Mouse (Mus musculus) gastrocnemius, adult 2 months (tissue): Measurements from ENCODE around the gene Ndrg3. TPM values are rescaled to one million over a fixed set of nuclear protein-coding genes. Genes with fewer than 3 reads are reported as not detected.
"Not testable (repeated sequence)": the region's sequence is repeated elsewhere in the genome, so short reads cannot be mapped to it uniquely, and the experiment has no call there.

ENCODE experiments used
- DNase-seq: peaks from one replicate; pipeline ENCODE4 v3.0.0; 2022
- H3K27ac ChIP-seq: fragments of 200-600 bp; 2 replicates; pipeline ENCODE4 v1.8.1; 2022; ENCODE audit warnings: mild to moderate bottlenecking
- H3K4me3 ChIP-seq: fragments of 200-600 bp; 2 replicates; pipeline ENCODE4 v1.8.1; 2022; ENCODE audit warnings: mild to moderate bottlenecking, moderate library complexity
- CTCF ChIP-seq: fragments of 200-600 bp; IDR thresholded peaks from 2 replicates; pipeline ENCODE4 v1.8.1; 2022; ENCODE audit warnings: antibody characterized with exemption, mild to moderate bottlenecking, moderate library complexity
- intact Hi-C: fragments of 180-260 bp; cut with DNase I; formaldehyde crosslinking; loops from one replicate; pipeline ENCODE4 v1.15.1; 2025
- total RNA-seq, 2 experiments: library from RNA; stranded (reverse); gene quantifications; 2 replicates each; pipeline ENCODE4 v1.2.3; 2021

Gene Ndrg3
- total RNA-seq, 2 experiments from 2014 or later = 31.9 to 33.4 TPM

DNA sequence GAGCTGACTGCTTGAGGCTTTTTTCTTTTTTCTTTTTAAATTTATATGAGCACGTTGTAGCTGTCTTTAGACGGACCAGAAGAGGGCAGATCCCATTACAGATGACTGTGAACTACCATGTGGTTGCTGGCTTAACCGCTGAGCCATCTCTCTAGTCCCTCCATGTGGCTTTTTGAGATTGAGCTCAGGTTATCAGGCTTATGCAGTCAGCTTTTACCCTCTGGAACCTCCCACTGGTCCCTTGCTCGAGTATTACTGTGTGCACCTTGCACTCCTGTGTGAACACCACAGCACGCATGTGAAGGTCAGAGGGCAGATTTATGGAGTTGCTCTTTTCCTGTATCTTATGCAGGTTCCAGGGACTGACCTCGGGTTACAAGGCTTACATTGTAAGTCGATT, 35.5 kb downstream of the Ndrg3 start:
- intact Hi-C loops = no loop called here
- DNase-seq = no peak
- Histone ChIP-seq H3K27ac (no peak overlapping the region), H3K4me3 (no peak overlapping the region)
- no peak for TF ChIP-seq CTCF

DNA sequence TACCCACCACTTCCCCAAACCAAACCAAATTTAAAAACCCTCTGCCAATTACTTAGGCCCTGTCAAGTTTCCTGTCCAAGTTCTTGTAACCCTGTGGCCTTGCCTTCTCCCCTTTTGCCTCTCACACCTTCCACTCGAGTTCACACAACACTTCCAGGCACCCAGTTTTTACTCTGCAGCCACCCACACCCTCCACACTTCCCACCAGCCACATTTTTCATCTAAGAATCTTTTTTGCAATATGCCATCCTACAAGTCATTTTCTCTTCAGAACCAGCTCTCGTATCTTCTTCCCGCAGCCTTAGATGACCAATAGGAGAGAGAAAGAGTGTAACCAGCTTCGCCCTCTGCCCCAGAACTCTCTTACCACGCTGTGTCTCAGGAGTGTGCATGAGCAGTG, 37.4 kb downstream of the Ndrg3 start:
- intact Hi-C loops = no loop called here
- no peak overlapping the region for H3K27ac ChIP-seq
- no peak for TF ChIP-seq CTCF
- DNase-seq = no peak
- no peak overlapping the region for H3K4me3 ChIP-seq

DNA sequence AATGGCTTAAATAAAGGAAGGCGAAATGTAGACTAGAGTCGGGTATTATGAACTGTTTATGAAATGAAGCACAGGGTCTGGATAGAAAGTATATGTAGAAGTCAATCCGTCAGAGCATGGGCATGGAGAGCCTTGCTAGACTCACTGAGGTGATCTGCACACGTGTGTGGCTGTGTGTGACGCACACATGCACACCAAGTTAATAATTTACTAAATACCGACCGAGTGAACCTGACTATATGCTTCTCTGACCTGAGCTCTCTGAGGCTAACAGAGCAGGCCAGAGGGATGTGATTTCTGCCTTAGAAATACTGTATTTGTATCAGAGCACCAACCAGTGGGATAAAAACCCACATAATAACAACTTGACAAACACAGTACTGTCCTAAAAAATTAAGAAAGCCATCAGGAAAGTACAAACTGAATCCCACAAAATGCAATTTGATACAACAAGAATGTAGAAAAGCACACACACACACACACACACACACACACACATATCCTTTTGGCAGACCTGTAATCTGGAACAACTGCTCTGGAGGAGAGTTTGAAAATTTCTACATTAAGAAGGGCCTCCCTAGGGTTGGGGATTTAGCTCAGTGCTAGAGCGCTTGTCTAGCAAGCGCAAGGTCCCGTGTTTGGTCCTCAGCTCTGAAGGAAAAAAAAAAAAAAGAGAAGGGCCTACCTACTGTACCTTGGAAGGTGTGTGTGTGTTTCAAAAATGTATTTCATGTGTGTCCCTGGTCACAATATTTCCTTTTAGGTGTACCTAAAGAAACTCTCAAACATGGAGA, 40.4 kb downstream of the Ndrg3 start:
- Histone ChIP-seq H3K4me3 (no peak overlapping the region), H3K27ac (no peak overlapping the region)
- DNase-seq = no peak
- intact Hi-C loops = no loop called here
- no peak for TF ChIP-seq CTCF

DNA sequence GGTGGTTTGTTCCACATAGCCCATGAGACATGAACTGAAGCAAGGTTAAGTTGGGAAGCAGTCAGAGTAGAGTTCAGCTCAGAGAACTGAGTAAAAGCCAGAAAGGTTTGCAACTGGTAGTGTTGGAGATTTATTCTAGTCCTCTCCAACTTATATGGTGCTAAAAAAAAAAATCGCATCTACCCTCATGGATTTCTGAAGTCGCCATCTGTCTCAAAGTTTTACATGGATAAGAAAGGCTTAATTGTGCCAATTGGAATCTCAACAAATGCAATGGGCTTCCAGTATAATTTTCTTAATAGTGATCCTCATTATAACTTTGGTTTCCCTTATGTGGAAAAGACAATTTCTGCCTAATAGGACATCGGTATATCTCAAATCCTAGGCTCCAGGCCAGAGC, 41.0 kb downstream of the Ndrg3 start:
- no peak overlapping the region for H3K27ac ChIP-seq
- no peak for DNase-seq
- no peak for TF ChIP-seq CTCF
- intact Hi-C loops = no loop called here
- H3K4me3 ChIP-seq = no peak overlapping the region

DNA sequence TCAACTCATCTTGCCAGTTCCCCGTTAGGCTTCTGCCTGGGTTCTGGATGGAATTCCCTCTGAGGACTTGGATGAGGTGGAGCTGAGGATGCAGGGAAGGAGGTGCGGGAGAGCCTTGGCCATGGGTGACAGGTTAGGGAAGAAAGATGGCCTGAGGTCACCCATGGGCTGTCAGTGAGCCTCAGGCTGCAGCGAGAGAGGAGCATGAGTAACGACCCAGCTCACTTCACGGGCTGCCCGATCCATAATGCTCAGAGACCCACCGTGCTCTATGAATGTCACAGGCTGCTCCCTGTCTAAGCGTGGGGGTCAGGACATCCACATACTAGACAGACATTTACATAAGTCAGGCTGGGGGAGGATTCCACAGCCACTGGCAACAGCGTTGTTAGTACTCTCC, 50.3 kb downstream of the Ndrg3 start:
- intact Hi-C loops, DNase-seq, H3K4me3 ChIP-seq, H3K27ac ChIP-seq: not testable (repeated sequence)

DNA sequence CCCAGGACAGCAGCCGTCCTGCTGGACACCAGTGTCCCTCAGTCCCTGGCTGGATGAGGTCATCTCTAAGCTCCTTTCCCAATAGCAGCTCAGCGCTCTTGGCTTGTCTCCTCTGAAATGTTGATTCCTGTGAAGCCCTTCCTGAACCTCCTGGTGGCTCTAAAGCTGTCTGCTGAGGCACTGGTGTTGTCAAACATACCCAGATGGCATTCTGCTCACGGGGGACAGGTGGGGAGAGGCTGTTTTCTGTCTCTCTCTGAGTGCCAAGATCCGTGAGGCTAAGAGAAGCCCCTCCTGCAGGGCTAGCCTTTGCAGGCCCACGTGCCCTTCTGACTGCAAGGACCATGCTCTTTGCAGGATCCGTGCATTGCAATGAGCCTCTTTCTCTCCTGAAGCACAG, 51.9 kb downstream of the Ndrg3 start:
- intact Hi-C loops, H3K27ac ChIP-seq, DNase-seq, H3K4me3 ChIP-seq: not testable (repeated sequence)

DNA sequence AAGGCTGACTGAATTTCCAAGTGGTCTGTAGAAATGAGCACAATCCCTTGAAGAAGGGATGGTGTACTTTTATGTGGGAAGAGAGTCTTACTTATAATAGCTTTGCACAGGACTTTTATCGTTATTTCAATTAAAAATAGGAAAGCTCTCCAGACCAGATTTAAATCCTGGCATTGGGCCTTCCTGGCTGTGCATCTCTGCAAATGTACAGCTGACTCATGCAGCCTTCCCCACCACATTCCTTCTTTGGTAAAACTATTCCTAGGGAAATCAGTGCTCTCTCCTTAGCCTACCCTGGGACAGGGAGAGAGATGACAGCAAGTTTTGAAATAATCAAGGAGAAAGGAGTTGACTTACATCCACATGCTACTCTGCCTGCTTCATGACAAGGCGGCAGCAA, 54.1 kb downstream of the Ndrg3 start:
- Histone ChIP-seq H3K4me3 (no peak overlapping the region), H3K27ac (no peak overlapping the region)
- TF ChIP-seq CTCF = no peak
- no peak for DNase-seq
- intact Hi-C loops = no loop called here

DNA sequence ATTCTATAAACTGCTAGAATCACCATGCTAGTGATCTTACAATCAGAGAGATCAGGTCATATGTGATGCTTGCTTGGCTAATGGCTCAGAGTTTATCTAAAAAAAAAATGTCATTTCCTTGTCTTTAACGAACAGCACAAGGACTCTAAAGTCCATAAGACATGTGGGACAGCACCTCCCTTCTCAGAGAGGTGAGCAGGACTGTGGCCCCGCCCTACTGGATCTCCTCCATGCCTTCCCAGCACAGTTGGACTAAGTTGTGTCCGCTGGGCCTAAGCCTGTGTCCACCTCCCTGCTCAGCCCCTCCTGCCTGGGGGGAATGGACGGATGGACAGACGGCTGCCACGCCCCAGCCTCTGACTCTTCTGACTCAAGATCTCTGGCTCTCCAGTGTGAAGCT, 56.9 kb downstream of the Ndrg3 start:
- Histone ChIP-seq H3K4me3 (no peak overlapping the region), H3K27ac (no peak overlapping the region)
- no peak for TF ChIP-seq CTCF
- no peak for DNase-seq
- intact Hi-C loops = no loop called here

DNA sequence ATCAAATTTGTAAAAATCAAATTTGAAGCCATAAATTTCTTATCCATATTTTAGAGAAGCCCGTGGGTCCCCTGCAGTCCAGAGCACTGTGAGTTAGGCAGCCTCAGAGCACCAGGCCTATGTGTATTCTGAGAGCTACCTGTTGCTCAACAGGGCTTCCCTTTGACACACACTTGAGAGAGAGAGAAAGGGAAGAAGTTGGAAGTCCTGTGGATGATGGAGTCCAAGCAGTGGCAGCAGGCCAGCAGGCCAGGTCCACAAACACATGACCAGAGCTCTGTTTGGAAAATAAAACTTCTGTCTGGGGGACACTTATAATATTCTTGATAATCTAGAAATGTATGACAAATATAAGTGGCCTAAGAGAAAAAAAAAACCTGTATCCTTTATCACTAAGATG, 58.4 kb downstream of the Ndrg3 start:
- intact Hi-C loops = no loop called here
- no peak for DNase-seq
- Histone ChIP-seq H3K4me3 (no peak overlapping the region), H3K27ac (no peak overlapping the region)
- no peak for TF ChIP-seq CTCF

DNA sequence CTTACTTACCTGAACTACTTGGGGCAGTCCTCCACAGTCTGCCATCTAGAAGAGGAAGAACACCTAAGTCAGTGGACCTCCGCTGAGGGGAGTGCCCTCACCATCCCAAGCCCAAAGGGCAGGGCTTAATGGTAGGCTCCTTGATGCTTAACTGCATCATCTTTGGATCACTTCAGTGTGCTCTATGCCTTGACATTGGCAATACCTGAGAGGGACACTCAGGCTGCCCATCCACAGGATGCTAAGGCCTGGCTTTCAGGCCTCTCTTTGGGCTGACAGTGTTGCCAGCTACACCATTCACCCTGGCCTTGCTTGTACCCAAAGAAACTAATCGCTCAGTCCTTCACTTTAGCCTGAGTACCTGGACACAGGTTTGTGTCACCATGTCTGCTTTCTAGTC, 60.4 kb downstream of the Ndrg3 start:
- intact Hi-C loops = no loop called here
- no peak for DNase-seq
- Histone ChIP-seq H3K4me3 (no peak overlapping the region), H3K27ac (no peak overlapping the region)
- TF ChIP-seq CTCF = no peak

DNA sequence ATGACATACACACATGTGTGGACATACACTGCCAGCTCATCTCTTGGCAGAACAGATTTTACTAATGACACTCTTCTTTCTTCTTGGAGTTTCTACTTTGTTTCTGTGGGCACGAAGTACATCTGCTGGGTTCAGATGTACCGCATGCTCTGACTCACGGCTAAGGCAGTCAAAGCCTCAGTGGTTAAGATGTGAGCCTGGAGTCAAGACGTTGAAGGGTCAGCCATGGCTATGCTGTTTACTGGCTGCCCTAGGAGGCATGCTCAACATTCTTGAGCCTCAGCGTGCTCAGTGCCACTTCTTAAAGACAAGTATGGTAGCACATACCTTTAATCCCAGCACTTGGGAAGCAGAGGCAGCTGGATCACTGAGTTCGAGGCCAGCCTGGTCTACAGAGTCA, 61.3 kb downstream of the Ndrg3 start:
- intact Hi-C loops = no loop called here
- no peak overlapping the region for H3K27ac ChIP-seq
- DNase-seq = no peak
- TF ChIP-seq CTCF = no peak
- no peak overlapping the region for H3K4me3 ChIP-seq

DNA sequence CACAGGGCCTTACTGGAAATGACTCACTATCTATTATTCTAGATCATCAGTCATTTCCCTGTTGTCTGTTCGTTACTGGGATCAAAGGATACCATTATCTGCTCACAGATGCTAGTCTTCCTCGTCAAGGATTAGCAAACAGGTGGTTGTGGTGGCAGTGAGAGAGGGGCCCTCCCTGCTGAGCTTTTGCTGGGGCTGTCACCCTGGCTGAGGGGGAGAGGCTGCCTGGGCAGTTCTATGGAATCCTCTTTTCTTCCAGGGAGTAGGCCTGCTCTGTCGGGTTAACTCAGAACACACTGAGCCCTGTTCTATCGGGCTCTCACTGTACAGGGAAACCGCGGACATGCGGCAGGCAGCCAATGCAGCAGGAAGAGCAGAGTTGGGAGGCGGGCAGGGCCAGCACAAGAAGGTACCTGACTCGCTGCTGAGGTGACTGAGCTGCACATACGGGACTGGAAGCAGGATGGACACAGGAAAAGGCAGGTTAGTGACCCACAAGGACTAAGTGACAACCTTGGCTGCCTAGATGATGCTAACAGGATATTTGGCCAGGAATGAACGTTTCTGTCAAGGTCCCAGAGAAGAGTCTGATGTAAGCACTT, 62.2 kb downstream of the Ndrg3 start:
- Histone ChIP-seq H3K27ac (no peak overlapping the region), H3K4me3 (no peak overlapping the region)
- DNase-seq = no peak
- no peak for TF ChIP-seq CTCF
- intact Hi-C loops = no loop called here

DNA sequence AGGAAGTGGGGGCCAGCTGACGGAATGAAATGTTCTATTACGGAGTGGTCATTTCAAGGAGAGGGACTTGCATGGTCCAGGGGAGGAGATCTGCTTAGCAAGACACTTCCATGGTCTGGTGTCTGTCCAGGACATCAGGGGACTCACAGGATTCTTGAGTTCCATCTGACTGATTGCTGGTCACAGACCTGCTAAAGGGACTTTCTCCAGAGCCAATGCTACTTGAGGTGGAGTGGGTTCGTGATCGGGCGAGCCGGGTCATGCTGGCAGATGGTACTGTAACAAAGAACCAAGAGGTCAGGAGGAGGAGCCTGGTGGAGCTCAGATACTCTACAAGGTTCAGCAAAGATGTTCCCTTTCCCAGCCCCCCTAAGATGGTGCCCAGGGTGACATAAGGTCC, 63.2 kb downstream of the Ndrg3 start:
- no peak overlapping the region for H3K4me3 ChIP-seq
- intact Hi-C loops = no loop called here
- no peak for TF ChIP-seq CTCF
- DNase-seq = no peak
- H3K27ac ChIP-seq = no peak overlapping the region

DNA sequence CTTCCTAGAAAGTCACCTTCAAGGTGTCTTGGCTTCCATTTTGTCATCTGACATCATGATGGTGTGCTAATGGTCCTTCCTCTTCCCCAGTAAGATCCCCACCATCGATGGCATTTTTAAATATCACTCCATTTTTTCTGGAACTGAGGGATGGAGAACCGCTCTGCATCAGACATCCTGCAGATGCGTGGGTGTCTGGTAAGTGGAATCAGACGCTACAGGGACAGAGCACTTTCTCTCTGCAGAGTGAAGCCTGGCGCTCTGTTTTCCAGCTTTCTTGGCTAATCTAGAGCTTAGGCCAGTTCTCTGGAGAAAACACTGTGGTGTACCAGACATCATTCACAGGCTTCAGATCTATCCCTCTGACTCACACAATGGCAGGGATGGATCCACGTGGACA, 64.2 kb downstream of the Ndrg3 start:
- Histone ChIP-seq H3K27ac (no peak overlapping the region), H3K4me3 (no peak overlapping the region)
- TF ChIP-seq CTCF = no peak
- intact Hi-C loops = no loop called here
- DNase-seq = no peak

DNA sequence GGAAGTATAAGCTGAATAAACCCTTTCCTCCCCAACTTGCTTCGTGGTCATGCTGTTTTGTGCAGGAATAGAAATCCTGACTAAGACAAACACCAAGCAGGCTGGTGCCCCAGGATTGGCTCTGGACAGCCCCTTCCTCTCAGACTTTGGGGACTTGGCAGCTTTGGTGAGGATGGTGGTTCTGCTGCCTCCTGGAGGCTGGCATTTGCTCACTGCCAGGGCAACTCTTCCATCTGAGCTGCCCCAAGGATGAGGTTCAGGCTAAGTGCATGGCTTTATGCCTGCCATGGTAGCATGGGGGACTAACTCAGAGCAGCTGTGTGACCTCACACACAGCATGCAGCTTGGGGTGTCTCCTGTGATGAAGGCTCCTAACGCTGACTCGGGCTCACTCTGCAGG, 66.2 kb downstream of the Ndrg3 start:
- H3K4me3 ChIP-seq, DNase-seq, intact Hi-C loops, H3K27ac ChIP-seq: not testable (repeated sequence)

DNA sequence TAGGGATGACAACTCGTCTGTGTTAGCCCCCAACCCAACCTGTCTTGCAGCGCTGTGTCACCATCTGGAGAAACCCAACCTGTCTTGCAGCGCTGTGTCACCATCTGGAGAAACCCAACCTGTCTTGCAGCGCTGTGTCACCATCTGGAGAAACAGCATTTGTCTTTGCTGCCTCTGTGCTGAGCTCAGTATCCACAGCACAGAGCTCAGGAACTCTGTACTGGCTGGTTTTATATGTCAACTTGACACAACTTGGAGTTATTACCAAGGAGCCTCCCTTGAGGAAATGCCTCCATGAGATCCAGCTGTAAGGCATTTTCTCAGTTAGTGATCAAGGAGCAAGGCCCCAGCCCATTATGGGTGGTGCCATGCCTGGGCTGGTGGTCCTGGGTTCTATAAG, 66.8 kb downstream of the Ndrg3 start:
- H3K4me3 ChIP-seq, intact Hi-C loops, DNase-seq, H3K27ac ChIP-seq: not testable (repeated sequence)
